Mouse (Mus musculus) CH12.LX (cell line): Measurements from ENCODE around the gene Ccdc182. TPM values are rescaled to one million over a fixed set of nuclear protein-coding genes. Genes with fewer than 3 reads are reported as not detected.

Experiments
- DNase-seq: peaks from one replicate; pipeline ENCODE4 v3.0.0-alpha.2; 2013; ENCODE audit errors: extremely low read depth
- H3K27ac ChIP-seq: 2 replicates; pipeline ENCODE4 v1.5.1; 2012; ENCODE audit warnings: low read depth, mild to moderate bottlenecking, control low read depth, moderate library complexity; ENCODE audit not compliant: insufficient read depth
- H3K27me3 ChIP-seq: replicated peaks from 2 replicates; pipeline ENCODE3; 2012; ENCODE audit warnings: inconsistent platforms
- H3K36me3 ChIP-seq, 2 experiments: replicated peaks in 1 of 2; 2 replicates each; pipeline versions ENCODE3 to v1.6.1; 2012; ENCODE audit warnings: inconsistent platforms in 1 of 2, low read length in 1 of 2, mild to moderate bottlenecking in 1 of 2, mixed read lengths in 1 of 2, moderate library complexity in 1 of 2; ENCODE audit not compliant: control insufficient read depth in 1 of 2, insufficient read depth in 1 of 2
- H3K4me1 ChIP-seq, 2 experiments: 2 replicates each; pipeline ENCODE4 v1.6.1; 2012; ENCODE audit warnings: inconsistent platforms in 1 of 2, moderate library complexity in 1 of 2; ENCODE audit not compliant: insufficient read depth in 2 of 2, control insufficient read depth in 1 of 2
- H3K4me2 ChIP-seq: 2 replicates; pipeline ENCODE4 v1.6.1; 2012; ENCODE audit warnings: low read depth, mild to moderate bottlenecking, control low read depth; ENCODE audit not compliant: poor library complexity, insufficient read depth, severe bottlenecking
- H3K4me3 ChIP-seq, 3 experiments: fragments of 150-350 bp in 1 of 3; sonication (generic) in 1 of 3; replicated peaks in 1 of 3; 2 replicates each; pipeline versions ENCODE3 to v1.5.1; 2011 to 2012; ENCODE audit warnings: low read depth in 2 of 3, low read length in 2 of 3, mild to moderate bottlenecking in 2 of 3, moderate library complexity in 2 of 3, control low read depth in 1 of 3, improper control_type of control experiment in 1 of 3, inconsistent platforms in 1 of 3, mixed read lengths in 1 of 3; ENCODE audit not compliant: poor library complexity in 1 of 3
- H3K79me2 ChIP-seq: replicated peaks from 2 replicates; pipeline ENCODE4 v1.6.1; 2012; ENCODE audit warnings: mild to moderate bottlenecking, moderate library complexity; ENCODE audit not compliant: control insufficient read depth, poor library complexity, insufficient read depth, severe bottlenecking; ENCODE audit errors: extremely low read depth
- H3K9ac ChIP-seq: 2 replicates; pipeline ENCODE4 v1.6.1; 2012; ENCODE audit warnings: low read depth, mild to moderate bottlenecking, control low read depth, moderate library complexity; ENCODE audit not compliant: insufficient read depth
- H3K9me3 ChIP-seq: replicated peaks from 2 replicates; pipeline ENCODE3; 2012; ENCODE audit warnings: low read length, inconsistent platforms, mixed read lengths
- CHD1 ChIP-seq: IDR thresholded peaks from 2 replicates; pipeline ENCODE4 v1.6.1; 2012; ENCODE audit warnings: low read depth, low read length, improper control_type of control experiment, inconsistent platforms
- CTCF ChIP-seq, 2 experiments: IDR thresholded peaks in 1 of 2; conservative IDR thresholded peaks in 1 of 2; 2 replicates each; pipeline ENCODE4 v1.5.1; 2011 to 2012; ENCODE audit warnings: low read depth in 2 of 2, low read length in 2 of 2, improper control_type of control experiment in 1 of 2, inconsistent platforms in 1 of 2, mild to moderate bottlenecking in 1 of 2, moderate library complexity in 1 of 2
- ELF1 ChIP-seq: IDR thresholded peaks from 2 replicates; pipeline ENCODE4 v1.6.1; 2014; ENCODE audit warnings: low read depth, mild to moderate bottlenecking, inconsistent platforms, low read length, improper control_type of control experiment
- ETS1 ChIP-seq: conservative IDR thresholded peaks from 2 replicates; pipeline ENCODE4 v1.6.1; 2012; ENCODE audit warnings: low read depth, mild to moderate bottlenecking, inconsistent platforms, low read length, improper control_type of control experiment, moderate library complexity
- GABPA ChIP-seq: IDR thresholded peaks from 2 replicates; pipeline ENCODE4 v1.6.1; 2012; ENCODE audit warnings: low read depth, low read length, improper control_type of control experiment, inconsistent platforms; ENCODE audit not compliant: insufficient replicate concordance
- JUN ChIP-seq: IDR thresholded peaks from 2 replicates; pipeline ENCODE4 v1.6.1; 2011; ENCODE audit warnings: low read depth, mild to moderate bottlenecking, low read length, improper control_type of control experiment, moderate library complexity; ENCODE audit not compliant: insufficient read depth
- MAFK ChIP-seq: IDR thresholded peaks from 2 replicates; pipeline ENCODE4 v1.6.1; 2011; ENCODE audit warnings: low read length, improper control_type of control experiment; ENCODE audit not compliant: insufficient replicate concordance
- MAZ ChIP-seq: IDR thresholded peaks from 2 replicates; pipeline ENCODE4 v1.6.1; 2012; ENCODE audit warnings: low read depth, mild to moderate bottlenecking, inconsistent platforms, low read length, improper control_type of control experiment, moderate library complexity
- NRF1 ChIP-seq: IDR thresholded peaks from 2 replicates; pipeline ENCODE4 v1.6.1; 2014; ENCODE audit warnings: low read depth, mild to moderate bottlenecking, inconsistent platforms, low read length, improper control_type of control experiment, moderate library complexity
- RAD21 ChIP-seq: IDR thresholded peaks from 2 replicates; pipeline ENCODE4 v1.6.1; 2011; ENCODE audit warnings: low read depth, mild to moderate bottlenecking, low read length, improper control_type of control experiment, moderate library complexity
- RCOR1 ChIP-seq: conservative IDR thresholded peaks from 2 replicates; pipeline ENCODE4 v1.6.1; 2012; ENCODE audit warnings: low read depth, mild to moderate bottlenecking, inconsistent platforms, low read length, improper control_type of control experiment
- SMC3 ChIP-seq: IDR thresholded peaks from 2 replicates; pipeline ENCODE4 v1.6.1; 2011; ENCODE audit warnings: low read depth, low read length, improper control_type of control experiment
- UBTF ChIP-seq: IDR thresholded peaks from 2 replicates; pipeline ENCODE4 v1.6.1; 2012; ENCODE audit warnings: low read depth, mild to moderate bottlenecking, inconsistent platforms, low read length, improper control_type of control experiment, moderate library complexity
- ZNF384 ChIP-seq: IDR thresholded peaks from 2 replicates; pipeline ENCODE4 v1.6.1; 2012; ENCODE audit warnings: low read depth, low read length, improper control_type of control experiment, inconsistent platforms
- dilution Hi-C: fragments of 300-500 bp; cut with MboI; formaldehyde crosslinking; loops from 2 replicates; pipeline ENCODE4 v1.14.3; 2020; ENCODE audit warnings: low sequenced_read_pairs; ENCODE audit not compliant: extremely low pct_unique_long_range_greater_than_20kb, extremely low pct_ligation_motif_present
- in situ Hi-C: fragments of 300-500 bp; cut with MboI; formaldehyde crosslinking; loops from 3 replicates; pipeline ENCODE4 v1.14.3; 2019; ENCODE audit warnings: low sequenced_read_pairs, low pct_ligation_motif_present, low pct_unique_long_range_greater_than_20kb, mixed read lengths
- polyA plus RNA-seq: library from polyadenylated mRNA; unstranded; fragments of >175 nt; gene quantifications from 2 replicates; pipeline ENCODE4 v1.2.1, GENCODE M21; 2012; ENCODE audit warnings: low read depth; ENCODE audit not compliant: insufficient read length
- total RNA-seq, 2 experiments: library from RNA; depleted of rRNA; stranded (reverse); fragments of 300-350 nt in 1 of 2; fragments of >200 nt in 1 of 2; gene quantifications; 2 replicates each; pipeline ENCODE4 v1.2.3; 2012 to 2014

Ccdc182 gene
- total and polyA plus RNA-seq, 3 experiments = not detected

DNA sequence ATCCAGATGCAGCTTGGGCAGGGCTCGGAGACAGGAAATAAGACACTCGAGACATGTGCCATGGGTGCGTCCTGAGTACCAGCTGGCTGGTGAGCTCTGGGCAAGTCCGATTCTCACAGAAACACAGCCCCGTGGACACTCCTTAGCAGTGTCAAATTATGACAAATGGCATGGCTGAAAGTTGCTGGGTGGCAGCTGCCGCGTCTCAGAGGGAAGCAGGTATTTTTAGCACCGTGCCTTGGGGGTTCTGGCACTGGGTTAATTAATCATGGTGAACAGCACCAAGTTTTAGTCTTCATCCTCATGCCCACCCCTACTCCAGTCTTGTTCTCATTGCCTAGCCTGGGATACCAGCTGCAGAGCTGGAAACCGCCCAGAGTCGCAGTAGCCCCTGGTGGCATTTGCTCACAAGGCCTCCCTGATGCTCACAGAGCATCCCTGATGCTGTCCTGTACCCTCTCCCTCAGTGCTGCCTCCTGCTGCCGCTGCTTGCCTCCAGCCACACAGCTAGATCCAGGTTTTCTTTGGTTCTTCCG lies 5.0 kb upstream of the Ccdc182 start:
- DNase-seq = no peak
- dilution Hi-C loops = no loop called here
- in situ Hi-C loops = no loop called here

DNA sequence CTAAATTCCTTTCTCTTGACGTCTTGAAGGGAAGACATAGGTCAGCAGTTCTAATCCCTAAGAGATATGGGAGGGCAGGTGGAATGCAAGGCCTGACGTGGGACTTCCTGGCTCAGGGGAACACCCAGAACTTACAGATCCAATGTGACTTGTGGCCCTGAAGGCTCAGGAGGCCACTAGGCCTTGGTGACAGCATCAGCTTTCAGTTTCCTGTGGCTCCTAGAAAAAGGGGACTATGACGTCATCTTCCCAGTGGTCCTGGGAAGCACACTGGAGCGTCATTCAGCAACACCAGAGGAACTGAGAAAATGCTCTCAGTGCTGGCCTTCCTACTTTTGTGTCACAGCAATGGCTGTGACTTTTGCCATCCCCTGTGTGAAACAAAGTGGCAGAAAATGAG lies 2.6 kb upstream of the Ccdc182 start:
- Histone ChIP-seq H3K4me1 (no peaks in the 10 kb centered on the region), H3K4me2 (no peak overlapping the region), H3K27ac (no peak overlapping the region), H3K9me3 (no peaks in the 10 kb centered on the region), H3K27me3 (no peaks in the 10 kb centered on the region), H3K4me3 (no peak overlapping the region), H3K79me2 (no peaks in the 10 kb centered on the region), H3K9ac (no peak overlapping the region), H3K36me3 (no peaks in the 10 kb centered on the region)
- TF ChIP-seq ETS1 (no peak), GABPA (no peak)
- in situ Hi-C loops = loop anchor here (10.0 kb wide), 1 partner anchor 534 kb away; no protein-coding TSS in a partner anchor
- DNase-seq = no peak
- dilution Hi-C loops = no loop called here

More for the DNA sequence above, 5.0 kb upstream of the Ccdc182 start:
- Histone ChIP-seq H3K4me1 (peaks cover 0 to 4% of the 10 kb centered on the region in 2 experiments; a peak in 2 of 4 replicates), H3K9me3 (no peaks in the 10 kb centered on the region), H3K79me2 (no peaks in the 10 kb centered on the region), H3K9ac (no peak overlapping the region), H3K4me3 (no peak overlapping the region), H3K36me3 (no peaks in the 10 kb centered on the region), H3K27ac (no peak overlapping the region), H3K4me2 (no peak overlapping the region), H3K27me3 (no peaks in the 10 kb centered on the region)
- TF ChIP-seq CHD1 (no peak), RCOR1 (no peak), RAD21 (peak; percentile 5), ZNF384 (no peak), JUN (no peak), SMC3 (peak; percentile 44), MAFK (no peak), UBTF (no peak), MAZ (no peak), CTCF (conservative IDR thresholded peaks at IDR 0.05 in 1 of 2, IDR thresholded peaks at IDR 0.05 in 1 of 2; ENCODE audit: low read depth in 2 of 2, low read length in 2 of 2) (peak in 1 of 2 experiments; percentile 41; a peak in 1 of 4 replicates), ELF1 (no peak), NRF1 (no peak), GABPA (no peak)
